Mouse (Mus musculus): ENCODE data around the gene Ptprr. TPM values are rescaled to one million over a fixed set of nuclear protein-coding genes. Genes with fewer than 3 reads are reported as not detected.

The Ptprr gene
- total and polyA plus RNA-seq, 2 experiments from 2014 or later = 0.31 to 0.75 TPM

- TF ChIP-seq CTCF (IDR thresholded peaks at IDR 0.05; ENCODE audit: low read depth) = no peak
- DNase-seq (ENCODE audit: low spot score) = no peak
- no peaks in the 10 kb centered on the region for H3K27me3 ChIP-seq (ENCODE audit: control insufficient read depth, insufficient read depth, low read length)
These were observed 20.1 kb downstream of the Ptprr start for GRCm38 (mm10) chr10:116038150-116038549.

GRCm38 (mm10) chr10:116075954-116076353 lies 57.9 kb downstream of the Ptprr start:
- DNase-seq (ENCODE audit: low spot score) (no peak), ATAC-seq (ENCODE audit: insufficient read depth, low read depth) (no peak)
- TF ChIP-seq CTCF (IDR thresholded peaks at IDR 0.05; ENCODE audit: low read depth) (no peak), EP300 (IDR thresholded peaks at IDR 0.05; ENCODE audit: low read depth) (no peak)
- no peak overlapping the region for H3K4me2 ChIP-seq (ENCODE audit: low read depth, low read length)
- no peaks in the 10 kb centered on the region for H3K4me1 ChIP-seq (ENCODE audit: control insufficient read depth, insufficient read depth)
- 77% methylated on average over 5 of the region's 5 CpGs for WGBS
- no peak overlapping the region for H3K4me3 ChIP-seq (ENCODE audit: low read depth, low read length)
- no peaks in the 10 kb centered on the region for H3K27me3 ChIP-seq (ENCODE audit: control insufficient read depth, insufficient read depth, low read length)
- no peaks in the 10 kb centered on the region for H3K9me3 ChIP-seq (replicated peaks; ENCODE audit: control insufficient read depth, low read length)
- no peaks in the 10 kb centered on the region for H3K36me3 ChIP-seq (replicated peaks; ENCODE audit: control insufficient read depth, insufficient read depth, low read length)
- H3K9ac ChIP-seq (replicated peaks; ENCODE audit: low read depth, low read length) = no peak overlapping the region
- H3K27ac ChIP-seq (ENCODE audit: low read depth) = no peak overlapping the region

More at GRCm38 (mm10) chr10:116038150-116038549, 20.1 kb downstream of the Ptprr start:
- no peak overlapping the region for H3K4me3 ChIP-seq (ENCODE audit: low read depth, low read length)
- H3K9ac ChIP-seq (replicated peaks; ENCODE audit: low read depth, low read length) = no peak overlapping the region
- H3K27ac ChIP-seq (ENCODE audit: low read depth) = no peak overlapping the region
- no peak overlapping the region for H3K4me2 ChIP-seq (ENCODE audit: low read depth, low read length)
- H3K36me3 ChIP-seq (replicated peaks; ENCODE audit: control insufficient read depth, insufficient read depth, low read length) = no peaks in the 10 kb centered on the region
- WGBS = 76% methylated on average over 1 of the region's 1 CpGs
- H3K4me1 ChIP-seq (ENCODE audit: control insufficient read depth, insufficient read depth) = no peaks in the 10 kb centered on the region
- no peak for ATAC-seq (ENCODE audit: insufficient read depth, low read depth)
- H3K9me3 ChIP-seq (replicated peaks; ENCODE audit: control insufficient read depth, low read length) = no peaks in the 10 kb centered on the region

- 48% methylated on average over 5 of the region's 5 CpGs for WGBS
- no peak overlapping the region for H3K4me3 ChIP-seq (ENCODE audit: low read depth, low read length)
- H3K9me3 ChIP-seq (replicated peaks; ENCODE audit: control insufficient read depth, low read length) = no peaks in the 10 kb centered on the region
- H3K36me3 ChIP-seq (replicated peaks; ENCODE audit: control insufficient read depth, insufficient read depth, low read length) = no peaks in the 10 kb centered on the region
- DNase-seq (ENCODE audit: low spot score) (no peak), ATAC-seq (ENCODE audit: insufficient read depth, low read depth) (no peak)
- no peaks in the 10 kb centered on the region for H3K4me1 ChIP-seq (ENCODE audit: control insufficient read depth, insufficient read depth)
- no peaks in the 10 kb centered on the region for H3K27me3 ChIP-seq (ENCODE audit: control insufficient read depth, insufficient read depth, low read length)
- no peak overlapping the region for H3K27ac ChIP-seq (ENCODE audit: low read depth)
- H3K9ac ChIP-seq (replicated peaks; ENCODE audit: low read depth, low read length) = no peak overlapping the region
- no peak overlapping the region for H3K4me2 ChIP-seq (ENCODE audit: low read depth, low read length)
- TF ChIP-seq CTCF (IDR thresholded peaks at IDR 0.05; ENCODE audit: low read depth) = no peak
- no peak for TF ChIP-seq EP300 (IDR thresholded peaks at IDR 0.05; ENCODE audit: low read depth)
These were observed 60.6 kb downstream of the Ptprr start for GRCm38 (mm10) chr10:116078636-116079035.

- Histone ChIP-seq H3K27ac (ENCODE audit: low read depth) (no peak overlapping the region), H3K4me3 (ENCODE audit: low read depth, low read length) (no peak overlapping the region), H3K9ac (replicated peaks; ENCODE audit: low read depth, low read length) (no peak overlapping the region), H3K36me3 (replicated peaks; ENCODE audit: control insufficient read depth, insufficient read depth, low read length) (no peaks in the 10 kb centered on the region), H3K27me3 (ENCODE audit: control insufficient read depth, insufficient read depth, low read length) (no peaks in the 10 kb centered on the region), H3K4me1 (ENCODE audit: control insufficient read depth, insufficient read depth) (no peaks in the 10 kb centered on the region), H3K9me3 (replicated peaks; ENCODE audit: control insufficient read depth, low read length) (no peaks in the 10 kb centered on the region), H3K4me2 (ENCODE audit: low read depth, low read length) (no peak overlapping the region)
- DNase-seq (ENCODE audit: low spot score) = no peak
- WGBS = 41% methylated on average over 7 of the region's 7 CpGs
- no peak for TF ChIP-seq CTCF (IDR thresholded peaks at IDR 0.05; ENCODE audit: low read depth)
- TF ChIP-seq EP300 (IDR thresholded peaks at IDR 0.05; ENCODE audit: low read depth) = no peak
- no peak for ATAC-seq (ENCODE audit: insufficient read depth, low read depth)
These were observed 61.4 kb downstream of the Ptprr start for GRCm38 (mm10) chr10:116079396-116079795.

GRCm38 (mm10) chr10:116080841-116081240 lies 62.8 kb downstream of the Ptprr start:
- WGBS = 71% methylated on average over 6 of the region's 6 CpGs
- Histone ChIP-seq H3K4me2 (ENCODE audit: low read depth, low read length) (no peak overlapping the region), H3K27me3 (ENCODE audit: control insufficient read depth, insufficient read depth, low read length) (no peaks in the 10 kb centered on the region), H3K4me1 (ENCODE audit: control insufficient read depth, insufficient read depth) (no peaks in the 10 kb centered on the region), H3K36me3 (replicated peaks; ENCODE audit: control insufficient read depth, insufficient read depth, low read length) (no peaks in the 10 kb centered on the region), H3K9me3 (replicated peaks; ENCODE audit: control insufficient read depth, low read length) (no peaks in the 10 kb centered on the region), H3K4me3 (ENCODE audit: low read depth, low read length) (no peak overlapping the region), H3K27ac (ENCODE audit: low read depth) (no peak overlapping the region), H3K9ac (replicated peaks; ENCODE audit: low read depth, low read length) (no peak overlapping the region)
- ATAC-seq (ENCODE audit: insufficient read depth, low read depth) (no peak), DNase-seq (ENCODE audit: low spot score) (no peak)
- TF ChIP-seq EP300 (IDR thresholded peaks at IDR 0.05; ENCODE audit: low read depth) (no peak), CTCF (IDR thresholded peaks at IDR 0.05; ENCODE audit: low read depth) (no peak)

GRCm38 (mm10) chr10:116083965-116084364 lies 66.0 kb downstream of the Ptprr start:
- ATAC-seq (ENCODE audit: insufficient read depth, low read depth) (no peak), DNase-seq (ENCODE audit: low spot score) (peak; percentile 11)
- no peaks in the 10 kb centered on the region for H3K27me3 ChIP-seq (ENCODE audit: control insufficient read depth, insufficient read depth, low read length)
- H3K27ac ChIP-seq (ENCODE audit: low read depth) = no peak overlapping the region
- TF ChIP-seq CTCF (IDR thresholded peaks at IDR 0.05; ENCODE audit: low read depth) (peak; percentile 46), EP300 (IDR thresholded peaks at IDR 0.05; ENCODE audit: low read depth) (no peak)
- H3K36me3 ChIP-seq (replicated peaks; ENCODE audit: control insufficient read depth, insufficient read depth, low read length) = no peaks in the 10 kb centered on the region
- WGBS = 22% methylated on average over 3 of the region's 3 CpGs
- H3K9ac ChIP-seq (replicated peaks; ENCODE audit: low read depth, low read length) = no peak overlapping the region
- no peak overlapping the region for H3K4me2 ChIP-seq (ENCODE audit: low read depth, low read length)
- no peaks in the 10 kb centered on the region for H3K9me3 ChIP-seq (replicated peaks; ENCODE audit: control insufficient read depth, low read length)
- H3K4me1 ChIP-seq (ENCODE audit: control insufficient read depth, insufficient read depth) = no peaks in the 10 kb centered on the region
- no peak overlapping the region for H3K4me3 ChIP-seq (ENCODE audit: low read depth, low read length)

Measured in heart, postnatal 0 days (tissue).